Mouse (Mus musculus): ENCODE measurements around the gene Proser2. TPM values are rescaled to one million over a fixed set of nuclear protein-coding genes. Genes with fewer than 3 reads are reported as not detected.
"Not testable (repeated sequence)": the region's sequence is repeated elsewhere in the genome, so short reads cannot be mapped to it uniquely, and the experiment has no call there.

Proser2 gene
- polyA plus RNA-seq, 1 experiment from 2014 or later, result 7.2 TPM

DNA sequence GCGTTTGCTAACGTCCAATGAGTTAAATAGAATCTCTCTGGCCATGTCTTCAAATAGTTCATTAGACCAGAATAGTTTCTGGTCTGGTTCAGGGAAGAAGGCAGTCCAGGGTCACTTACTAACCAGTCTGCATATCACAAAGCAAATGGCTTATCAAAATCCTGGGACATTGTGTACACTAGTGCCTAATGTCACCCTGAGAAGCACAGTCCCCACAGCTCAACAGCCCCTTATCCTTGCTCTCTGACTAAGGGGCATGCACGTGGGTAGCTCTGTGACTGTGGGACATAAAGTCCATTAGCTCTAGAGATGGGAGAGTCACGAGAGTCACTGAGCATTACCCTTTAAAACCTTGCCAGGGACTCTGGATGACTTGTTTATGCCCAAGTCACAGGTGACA, 17.4 kb downstream of the Proser2 start:
- Histone ChIP-seq H3K4me3 (ENCODE audit: low read depth, low read length) (no peak overlapping the region), H3K4me1 (ENCODE audit: control insufficient read depth, insufficient read depth, low read length) (no peaks in the 10 kb centered on the region), H3K9me3 (replicated peaks; ENCODE audit: control insufficient read depth, low read length, poor library complexity, severe bottlenecking) (no peaks in the 10 kb centered on the region), H3K36me3 (ENCODE audit: control insufficient read depth, insufficient read depth, low read length) (no peaks in the 10 kb centered on the region), H3K27me3 (ENCODE audit: control insufficient read depth, insufficient read depth, low read depth, low read length) (no peaks in the 10 kb centered on the region), H3K27ac (ENCODE audit: low read length) (no peak overlapping the region), H3K9ac (ENCODE audit: low read depth, low read length) (no peak overlapping the region), H3K4me2 (ENCODE audit: low read length) (no peak overlapping the region)
- 75% methylated on average over 4 of the region's 4 CpGs for WGBS
- no peak for ATAC-seq

DNA sequence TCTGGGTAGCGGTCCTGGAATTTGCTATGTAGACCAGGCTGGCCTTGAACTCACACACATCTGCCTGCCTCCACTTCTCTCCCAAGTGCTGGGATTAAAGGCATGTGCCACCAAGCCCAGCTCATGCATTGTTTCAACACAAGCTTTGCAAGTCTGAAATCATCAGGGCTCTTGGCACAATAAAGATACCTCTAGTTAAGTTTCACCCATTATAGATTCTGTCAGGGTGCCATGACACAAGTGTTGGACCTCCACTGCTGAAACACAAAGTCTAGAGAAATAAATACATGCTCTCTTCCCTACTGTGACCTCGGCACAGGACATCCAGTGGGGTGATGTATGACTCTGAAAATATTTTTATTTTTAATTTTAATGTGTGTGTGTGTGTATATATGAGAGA, 24.6 kb downstream of the Proser2 start:
- no peak for ATAC-seq
- no peaks in the 10 kb centered on the region; the same call in 1 of the 2 replicates for H3K4me1 ChIP-seq (ENCODE audit: control insufficient read depth, insufficient read depth, low read length)

DNA sequence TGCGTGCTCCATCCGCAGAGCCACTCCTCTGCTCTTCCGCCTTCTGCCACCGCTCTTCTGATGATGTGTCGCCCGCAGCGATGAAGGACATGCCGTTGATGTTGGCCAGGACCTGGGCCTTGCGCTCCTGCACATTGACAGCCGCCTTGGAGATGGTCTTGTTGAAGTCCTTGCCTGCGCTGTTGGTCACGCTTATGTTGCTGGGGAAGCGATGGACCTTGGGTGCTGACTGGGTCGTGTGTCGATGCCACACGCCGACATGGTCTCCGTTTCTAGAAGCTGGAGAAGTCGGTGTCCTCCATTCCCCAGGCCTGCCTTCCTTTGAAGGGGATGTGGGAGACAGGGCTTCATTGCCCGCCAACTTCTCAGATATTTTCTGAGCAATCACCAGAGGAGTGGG, 29.3 kb downstream of the Proser2 start:
- Histone ChIP-seq H3K9me3 (replicated peaks; ENCODE audit: control insufficient read depth, low read length, poor library complexity, severe bottlenecking) (no peaks in the 10 kb centered on the region), H3K27me3 (ENCODE audit: control insufficient read depth, insufficient read depth, low read depth, low read length) (peaks cover 9% of the 10 kb centered on the region), H3K36me3 (ENCODE audit: control insufficient read depth, insufficient read depth, low read length) (no peaks in the 10 kb centered on the region), H3K9ac (ENCODE audit: low read depth, low read length) (peak overlapping the region; percentile 71), H3K4me3 (ENCODE audit: low read depth, low read length) (peak overlapping the region; percentile 55), H3K27ac (ENCODE audit: low read length) (no peak overlapping the region), H3K4me2 (ENCODE audit: low read length) (peak overlapping the region; percentile 95), H3K4me1 (ENCODE audit: control insufficient read depth, insufficient read depth, low read length) (no peaks in the 10 kb centered on the region; the same call in 1 of the 2 replicates)
- 0 out of 2 replicates have a peak, but pooled peaks have one; percentile 5 for ATAC-seq
- 49% methylated on average over 20 of the region's 20 CpGs for WGBS

More for the DNA sequence above, 24.6 kb downstream of the Proser2 start:
- Histone ChIP-seq H3K27ac (ENCODE audit: low read length) (no peak overlapping the region), H3K9ac (ENCODE audit: low read depth, low read length) (no peak overlapping the region), H3K9me3 (replicated peaks; ENCODE audit: control insufficient read depth, low read length, poor library complexity, severe bottlenecking) (no peaks in the 10 kb centered on the region), H3K36me3 (ENCODE audit: control insufficient read depth, insufficient read depth, low read length) (no peaks in the 10 kb centered on the region), H3K27me3 (ENCODE audit: control insufficient read depth, insufficient read depth, low read depth, low read length) (peaks cover 6% of the 10 kb centered on the region), H3K4me2 (ENCODE audit: low read length) (no peak overlapping the region), H3K4me3 (ENCODE audit: low read depth, low read length) (no peak overlapping the region)
- WGBS, result 95% methylated on average over 2 of the region's 2 CpGs

DNA sequence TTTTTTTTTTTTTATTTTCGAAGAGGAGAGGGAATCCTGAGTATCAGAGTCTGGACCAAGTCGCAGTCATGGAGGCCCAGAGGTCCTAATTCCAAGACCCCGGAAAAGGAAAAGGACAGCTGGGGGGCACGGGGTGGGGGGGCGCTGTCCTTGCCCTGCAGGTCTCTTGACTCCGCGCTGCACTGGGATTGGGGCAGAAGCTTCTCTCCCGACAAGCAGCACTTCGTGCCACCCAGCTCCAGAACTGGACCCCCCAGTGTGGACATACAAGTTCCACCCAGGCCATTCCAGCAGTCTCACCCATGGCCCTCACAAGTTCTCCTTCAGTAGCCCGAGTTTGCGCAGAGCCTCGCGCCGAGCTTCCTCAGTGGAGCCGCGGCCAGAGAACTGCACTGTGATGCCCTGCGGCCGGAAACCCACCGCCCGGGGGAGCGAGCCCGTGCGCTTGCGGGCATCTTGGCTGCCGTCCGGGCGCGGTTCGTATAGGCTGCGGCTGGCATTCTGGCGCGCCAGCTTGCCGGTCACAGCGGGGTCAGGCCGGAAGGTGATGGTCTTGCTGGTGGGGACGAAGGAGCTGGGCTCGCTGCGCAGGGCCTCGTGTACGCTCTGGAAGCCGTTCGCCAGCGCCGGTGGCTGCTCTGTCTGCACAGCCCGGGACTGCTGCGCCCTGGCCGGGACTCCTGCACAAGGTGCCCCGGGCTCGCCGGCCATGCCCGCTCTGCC, 29.8 kb downstream of the Proser2 start:
- no peaks in the 10 kb centered on the region for H3K9me3 ChIP-seq (replicated peaks; ENCODE audit: control insufficient read depth, low read length, poor library complexity, severe bottlenecking)
- ATAC-seq, result peak; percentile 88
- H3K4me1 ChIP-seq (ENCODE audit: control insufficient read depth, insufficient read depth, low read length), result no peaks in the 10 kb centered on the region; the same call in 1 of the 2 replicates
- H3K27me3 ChIP-seq (ENCODE audit: control insufficient read depth, insufficient read depth, low read depth, low read length), result peaks cover 9% of the 10 kb centered on the region
- no peaks in the 10 kb centered on the region for H3K36me3 ChIP-seq (ENCODE audit: control insufficient read depth, insufficient read depth, low read length)
- H3K4me2 ChIP-seq (ENCODE audit: low read length), result peak overlapping the region; percentile 95
- H3K9ac ChIP-seq (ENCODE audit: low read depth, low read length), result peak overlapping the region; percentile 71
- WGBS, result 12% methylated on average over 51 of the region's 51 CpGs
- H3K4me3 ChIP-seq (ENCODE audit: low read depth, low read length), result peak overlapping the region; percentile 55
- H3K27ac ChIP-seq (ENCODE audit: low read length), result no peak overlapping the region

DNA sequence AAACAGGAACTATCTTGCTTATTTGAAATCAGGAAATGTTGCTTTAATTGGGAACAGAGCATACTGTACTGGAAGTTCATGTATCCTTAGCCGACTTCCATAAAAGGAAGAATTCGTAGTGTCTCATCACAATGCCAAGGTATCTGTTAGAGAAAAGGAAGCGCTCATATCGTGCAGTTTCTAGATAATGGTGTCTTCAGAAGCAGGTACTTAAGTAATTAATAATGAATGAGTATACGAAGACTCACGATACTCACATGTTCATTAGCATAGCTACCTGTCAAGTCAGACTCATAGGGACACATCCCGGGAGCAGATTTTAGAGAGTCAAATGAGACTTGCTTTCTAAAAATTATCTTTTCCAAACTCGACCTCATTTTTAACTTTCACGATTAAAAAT, 30.6 kb downstream of the Proser2 start:
- Histone ChIP-seq H3K4me3 (ENCODE audit: low read depth, low read length) (no peak overlapping the region), H3K27ac (ENCODE audit: low read length) (no peak overlapping the region), H3K4me1 (ENCODE audit: control insufficient read depth, insufficient read depth, low read length) (no peaks in the 10 kb centered on the region; the same call in 1 of the 2 replicates), H3K9me3 (replicated peaks; ENCODE audit: control insufficient read depth, low read length, poor library complexity, severe bottlenecking) (no peaks in the 10 kb centered on the region), H3K9ac (ENCODE audit: low read depth, low read length) (no peak overlapping the region), H3K27me3 (ENCODE audit: control insufficient read depth, insufficient read depth, low read depth, low read length) (peaks cover 9% of the 10 kb centered on the region), H3K36me3 (ENCODE audit: control insufficient read depth, insufficient read depth, low read length) (no peaks in the 10 kb centered on the region), H3K4me2 (ENCODE audit: low read length) (no peak overlapping the region)
- no peak for ATAC-seq
- WGBS, result 80% methylated on average over 9 of the region's 9 CpGs

DNA sequence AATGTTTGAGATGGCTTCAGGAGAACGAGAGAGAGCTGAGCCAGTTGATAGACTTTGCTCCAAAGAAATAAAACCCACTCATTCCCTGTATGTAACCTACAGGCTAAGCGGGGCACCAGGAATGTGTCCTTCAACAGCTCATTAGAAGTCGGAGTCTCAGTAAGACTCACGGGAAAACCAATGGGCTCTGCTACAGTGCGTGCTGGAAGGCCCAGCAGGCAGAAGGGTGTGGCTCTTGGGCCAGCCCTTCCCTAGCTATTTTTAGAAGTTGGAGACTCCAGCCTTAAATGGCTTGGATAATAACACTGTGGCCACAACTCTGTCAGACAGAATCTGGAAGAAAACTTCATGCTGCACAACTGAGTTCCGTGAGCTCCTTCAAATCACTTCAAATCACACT, 31.1 kb downstream of the Proser2 start:
- H3K4me3 ChIP-seq (ENCODE audit: low read depth, low read length), result no peak overlapping the region
- H3K9ac ChIP-seq (ENCODE audit: low read depth, low read length), result no peak overlapping the region
- H3K27me3 ChIP-seq (ENCODE audit: control insufficient read depth, insufficient read depth, low read depth, low read length), result peaks cover 9% of the 10 kb centered on the region
- no peak overlapping the region for H3K27ac ChIP-seq (ENCODE audit: low read length)
- H3K4me1 ChIP-seq (ENCODE audit: control insufficient read depth, insufficient read depth, low read length), result no peaks in the 10 kb centered on the region; the same call in 1 of the 2 replicates
- ATAC-seq, result no peak
- H3K36me3 ChIP-seq (ENCODE audit: control insufficient read depth, insufficient read depth, low read length), result no peaks in the 10 kb centered on the region
- WGBS, result 47% methylated on average over 6 of the region's 6 CpGs
- no peak overlapping the region for H3K4me2 ChIP-seq (ENCODE audit: low read length)
- H3K9me3 ChIP-seq (replicated peaks; ENCODE audit: control insufficient read depth, low read length, poor library complexity, severe bottlenecking), result no peaks in the 10 kb centered on the region

DNA sequence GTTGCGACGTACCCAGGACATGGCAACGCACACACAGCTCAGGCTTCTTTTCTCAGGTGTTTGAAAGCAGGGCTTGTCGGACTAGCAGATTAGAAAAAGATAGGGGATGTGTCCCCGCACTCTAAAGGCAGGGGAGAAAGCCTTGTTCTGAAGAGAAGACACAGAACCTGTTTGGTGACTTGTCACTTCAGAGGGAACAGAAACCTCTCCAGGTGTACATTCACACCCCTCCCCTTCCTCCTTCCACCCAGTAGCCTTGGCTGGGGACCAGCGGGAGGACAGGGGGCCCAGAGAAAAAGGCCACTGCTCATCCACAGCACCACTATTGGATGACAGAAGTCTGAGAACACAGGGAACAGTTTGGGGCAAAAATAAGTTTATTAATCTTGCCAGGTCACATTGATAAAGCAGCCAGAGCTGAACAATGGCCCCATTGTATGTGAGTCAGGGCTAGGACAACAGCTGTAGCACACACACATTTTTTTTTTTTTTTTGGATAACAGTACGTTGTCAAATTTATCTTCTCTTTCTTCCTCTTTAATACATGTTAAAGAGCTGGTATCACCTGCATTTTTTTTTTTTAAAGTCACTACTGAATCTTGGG, 32.8 kb downstream of the Proser2 start:
- H3K4me3 ChIP-seq (ENCODE audit: low read depth, low read length), result no peak overlapping the region
- H3K4me2 ChIP-seq (ENCODE audit: low read length), result no peak overlapping the region
- 74% methylated on average over 7 of the region's 7 CpGs for WGBS
- H3K36me3 ChIP-seq (ENCODE audit: control insufficient read depth, insufficient read depth, low read length), result no peaks in the 10 kb centered on the region
- no peak overlapping the region for H3K27ac ChIP-seq (ENCODE audit: low read length)
- H3K9ac ChIP-seq (ENCODE audit: low read depth, low read length), result no peak overlapping the region
- peaks cover 9% of the 10 kb centered on the region for H3K27me3 ChIP-seq (ENCODE audit: control insufficient read depth, insufficient read depth, low read depth, low read length)
- ATAC-seq, result no peak
- H3K4me1 ChIP-seq (ENCODE audit: control insufficient read depth, insufficient read depth, low read length), result no peaks in the 10 kb centered on the region; the same call in 1 of the 2 replicates
- no peaks in the 10 kb centered on the region for H3K9me3 ChIP-seq (replicated peaks; ENCODE audit: control insufficient read depth, low read length, poor library complexity, severe bottlenecking)

DNA sequence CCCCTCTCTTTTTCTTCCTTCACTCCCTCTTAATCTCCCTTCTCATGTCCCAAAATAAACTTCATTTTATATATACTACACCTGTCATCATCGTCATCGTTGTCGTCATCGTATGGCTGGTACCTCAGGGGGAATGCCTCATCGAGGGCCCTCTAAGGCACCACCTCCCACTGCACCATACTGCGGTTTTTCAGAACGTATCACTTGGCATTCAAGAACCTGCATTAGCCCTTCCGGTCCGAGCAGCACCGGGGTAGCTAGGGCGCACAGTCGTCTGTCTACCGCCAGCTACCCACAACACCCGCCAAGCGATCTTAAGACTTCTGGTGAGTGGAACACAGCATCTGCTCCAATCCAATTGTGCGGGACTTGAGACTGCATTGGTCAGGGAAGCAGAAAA, 40.1 kb downstream of the Proser2 start:
- not testable (repeated sequence) for H3K36me3 ChIP-seq (ENCODE audit: control insufficient read depth, insufficient read depth, low read length)
- 91% methylated on average over 16 of the region's 16 CpGs for WGBS

DNA sequence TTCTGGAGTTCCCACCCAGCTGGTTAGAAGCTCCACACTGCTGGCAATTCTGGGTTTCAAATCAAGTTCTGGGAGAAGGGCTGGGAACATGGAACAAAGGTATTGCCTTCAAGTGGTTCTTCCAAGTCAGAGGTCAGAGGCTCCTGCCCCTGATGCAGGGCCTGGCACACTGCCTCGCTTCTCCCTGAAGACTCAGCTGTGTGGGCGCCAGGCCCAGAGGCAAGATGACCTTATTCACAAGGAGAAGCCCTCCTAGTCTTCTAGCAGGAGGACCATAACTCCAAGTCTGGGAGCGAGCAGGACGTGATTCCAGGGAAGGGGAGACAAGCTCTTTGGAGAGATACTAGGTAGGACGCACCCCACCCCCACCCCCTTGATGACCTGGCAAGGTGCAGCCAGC, 42.9 kb downstream of the Proser2 start:
- WGBS, result 94% methylated on average over 5 of the region's 5 CpGs
- no peak overlapping the region for H3K4me2 ChIP-seq (ENCODE audit: low read length)
- no peak overlapping the region for H3K4me3 ChIP-seq (ENCODE audit: low read depth, low read length)
- no peak overlapping the region for H3K9ac ChIP-seq (ENCODE audit: low read depth, low read length)
- H3K9me3 ChIP-seq (replicated peaks; ENCODE audit: control insufficient read depth, low read length, poor library complexity, severe bottlenecking), result no peaks in the 10 kb centered on the region
- no peaks in the 10 kb centered on the region for H3K36me3 ChIP-seq (ENCODE audit: control insufficient read depth, insufficient read depth, low read length)
- H3K4me1 ChIP-seq (ENCODE audit: control insufficient read depth, insufficient read depth, low read length), result no peaks in the 10 kb centered on the region
- no peak for ATAC-seq
- H3K27me3 ChIP-seq (ENCODE audit: control insufficient read depth, insufficient read depth, low read depth, low read length), result no peaks in the 10 kb centered on the region
- H3K27ac ChIP-seq (ENCODE audit: low read length), result no peak overlapping the region

More for the DNA sequence above, 40.1 kb downstream of the Proser2 start:
- H3K4me2 ChIP-seq (ENCODE audit: low read length); H3K4me3 ChIP-seq (ENCODE audit: low read depth, low read length); H3K27me3 ChIP-seq (ENCODE audit: control insufficient read depth, insufficient read depth, low read depth, low read length); H3K27ac ChIP-seq (ENCODE audit: low read length); H3K9ac ChIP-seq (ENCODE audit: low read depth, low read length); ATAC-seq; H3K4me1 ChIP-seq (ENCODE audit: control insufficient read depth, insufficient read depth, low read length); H3K9me3 ChIP-seq (replicated peaks; ENCODE audit: control insufficient read depth, low read length, poor library complexity, severe bottlenecking): not testable (repeated sequence)
